ENCODE assay signal across 8 mouse cellular contexts in the genomic region with DNA sequence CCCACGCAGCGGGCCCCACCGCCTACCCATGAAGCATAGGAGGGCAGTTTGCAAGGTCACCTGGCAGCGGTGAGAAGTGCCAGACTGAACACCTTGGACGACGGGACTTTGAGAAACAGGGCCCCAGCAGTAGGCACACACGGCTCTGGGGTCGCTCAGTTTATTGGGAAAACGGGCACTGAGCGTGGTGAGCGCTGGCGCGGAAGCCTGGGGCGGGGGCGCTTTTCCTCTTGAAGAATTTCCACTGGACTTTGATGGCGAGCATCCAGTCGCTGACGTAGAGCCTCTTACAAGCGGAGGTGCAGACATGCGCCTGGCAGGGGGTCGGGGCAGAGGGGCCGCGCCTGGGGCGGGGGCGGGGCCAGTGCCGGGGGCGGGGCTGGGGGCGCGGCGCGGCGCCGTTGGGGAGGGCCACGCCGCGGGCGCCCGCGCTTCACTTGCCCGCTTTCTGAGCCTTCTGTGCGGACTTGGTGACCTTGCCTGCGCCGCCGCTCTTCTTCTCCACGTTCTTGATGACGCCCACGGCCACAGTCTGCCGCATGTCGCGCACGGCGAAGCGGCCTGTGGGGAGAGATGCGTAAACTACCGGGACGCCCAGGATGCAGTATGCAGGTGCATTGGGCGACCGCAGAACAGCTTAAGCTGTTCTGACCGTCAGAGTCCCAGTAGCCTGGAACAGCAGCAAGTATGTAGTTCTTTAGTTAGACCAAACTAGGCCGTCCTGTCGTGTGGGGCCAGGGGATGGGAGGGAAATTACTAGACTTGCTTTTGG. TPM values are rescaled to one million over a fixed set of nuclear protein-coding genes. Genes with fewer than 3 reads are reported as not detected.
DNase-seq lines count a peak whose midpoint lies in the region; ATAC-seq and TF ChIP-seq lines count a peak whose summit lies in the region.

No protein-coding gene starts in this region.

- no peak overlapping the region for H3K27ac ChIP-seq in heart, embryonic 12.5 days (ENCODE audit: poor library complexity, severe bottlenecking)
- no peak overlapping the region for H3K27ac ChIP-seq in kidney, postnatal 0 days
- no peak overlapping the region for H3K27ac ChIP-seq in stomach, embryonic 15.5 days

- H3K4me2 ChIP-seq in heart, embryonic 12.5 days: peak overlapping the region; percentile 77
- H3K4me2 ChIP-seq in kidney, postnatal 0 days (ENCODE audit: low read length): peak overlapping the region; percentile 88
- H3K4me2 ChIP-seq in stomach, embryonic 15.5 days: peak overlapping the region; percentile 74

- H3K4me3 ChIP-seq in heart, embryonic 12.5 days: peak overlapping the region; percentile 42
- peak overlapping the region; percentile 39 for H3K4me3 ChIP-seq in kidney, postnatal 0 days (replicated peaks; ENCODE audit: low read depth, low read length)
- peak overlapping the region; percentile 41 for H3K4me3 ChIP-seq in stomach, embryonic 15.5 days (replicated peaks)

- peak; percentile 75 for ATAC-seq in heart, embryonic 12.5 days (ENCODE audit: insufficient number of reproducible peaks, low FRiP score)
- ATAC-seq in kidney, postnatal 0 days (replicated peaks; ENCODE audit: low FRiP score, low read depth): no peak
- peak; percentile 33; the same call in 1 of the 2 replicates for ATAC-seq in stomach, embryonic 15.5 days (ENCODE audit: insufficient read depth, low FRiP score, low read depth)

- no peak for TF ChIP-seq CTCF in kidney, postnatal 0 days (IDR thresholded peaks at IDR 0.05; ENCODE audit: low read depth)

- H3K27me3 ChIP-seq in heart, embryonic 12.5 days (replicated peaks): peaks cover 78% of the 10 kb centered on the region
- H3K27me3 ChIP-seq in kidney, postnatal 0 days (ENCODE audit: insufficient read depth, low read length): 0 out of 2 replicates have a peak, but pooled peaks cover 15% of the 10 kb centered on the region
- H3K27me3 ChIP-seq in stomach, embryonic 15.5 days (replicated peaks): peaks cover 31% of the 10 kb centered on the region

- H3K9me3 ChIP-seq in heart, embryonic 12.5 days (replicated peaks): no peaks in the 10 kb centered on the region
- H3K9me3 ChIP-seq in kidney, postnatal 0 days (replicated peaks; ENCODE audit: low read length): no peaks in the 10 kb centered on the region
- no peaks in the 10 kb centered on the region for H3K9me3 ChIP-seq in stomach, embryonic 15.5 days

- peak; percentile 77 to 81 for DNase-seq in cerebellum, postnatal 10 days
- no peak for DNase-seq in cerebellum, adult 9-11 months
- DNase-seq in brain, adult 2 months (ENCODE audit: low read depth, low spot score): peak; percentile 67
- DNase-seq in kidney, postnatal 0 days (ENCODE audit: low spot score): peak; percentile 31
- DNase-seq in lung, postnatal 36 days: peak; percentile 19
- no peak for DNase-seq in urinary bladder, postnatal 4 days (ENCODE audit: low spot score in 2 of 2)

- H3K4me1 ChIP-seq in heart, embryonic 12.5 days (replicated peaks): peaks cover 16% of the 10 kb centered on the region
- H3K4me1 ChIP-seq in kidney, postnatal 0 days (replicated peaks; ENCODE audit: insufficient read depth, low read length): 0 out of 2 replicates have a peak, but pooled peaks cover 5% of the 10 kb centered on the region
- no peaks in the 10 kb centered on the region for H3K4me1 ChIP-seq in stomach, embryonic 15.5 days

- H3K9ac ChIP-seq in heart, embryonic 12.5 days: 0 out of 2 replicates have a peak overlapping the region, but pooled peaks have one; percentile 32
- H3K9ac ChIP-seq in kidney, postnatal 0 days (ENCODE audit: low read depth, low read length): 0 out of 2 replicates have a peak overlapping the region, but pooled peaks have one; percentile 13
- H3K9ac ChIP-seq in stomach, embryonic 15.5 days: no peak overlapping the region

- 4% methylated on average over 57 of the region's 61 CpGs for WGBS in heart, embryonic 12.5 days
- under 1% methylated on average over 43 of the region's 61 CpGs for WGBS in kidney, postnatal 0 days
- WGBS in stomach, embryonic 15.5 days: under 1% methylated on average over 58 of the region's 61 CpGs

- H3K36me3 ChIP-seq in heart, embryonic 12.5 days: peaks cover 28% of the 10 kb centered on the region
- no peaks in the 10 kb centered on the region for H3K36me3 ChIP-seq in kidney, postnatal 0 days (ENCODE audit: insufficient read depth, low read length)
- H3K36me3 ChIP-seq in stomach, embryonic 15.5 days: no peaks in the 10 kb centered on the region

RNA-seq across cellular contexts. Expression of gene Eef1a2, which starts 9.1 kb away (rescaled TPM):
- 7.7 and 7.9 TPM in 2 replicates for polyA plus RNA-seq in heart, embryonic 12.5 days (2016; fragmentation: Nextera tagmentation; extraction: Ambion mirVana)
- 0.05 TPM in 1 of 2 replicates, not detected in the other for polyA plus RNA-seq in kidney, postnatal 0 days (2015; fragmentation: Nextera tagmentation; extraction: Ambion mirVana)
- polyA plus RNA-seq in stomach, embryonic 15.5 days (2015; fragmentation: Nextera tagmentation; extraction: Ambion mirVana): 0.18 and 0.36 TPM in 2 replicates

RNA-seq across cellular contexts. Expression of gene Kcnq2, which starts 12.6 kb away (rescaled TPM):
- polyA plus RNA-seq in heart, embryonic 12.5 days (2016; fragmentation: Nextera tagmentation; extraction: Ambion mirVana): 0.11 TPM in 1 of 2 replicates, not detected in the other
- polyA plus RNA-seq in kidney, postnatal 0 days (2015; fragmentation: Nextera tagmentation; extraction: Ambion mirVana): 0.17 TPM in 1 of 2 replicates, not detected in the other
- polyA plus RNA-seq in stomach, embryonic 15.5 days (2015; fragmentation: Nextera tagmentation; extraction: Ambion mirVana): 1.5 TPM in 2 replicates

RNA-seq across cellular contexts. Expression of gene Ppdpf, which starts 39.3 kb away (rescaled TPM):
- polyA plus RNA-seq in heart, embryonic 12.5 days (2016; fragmentation: Nextera tagmentation; extraction: Ambion mirVana): 174 and 175 TPM in 2 replicates
- 262 and 278 TPM in 2 replicates for polyA plus RNA-seq in kidney, postnatal 0 days (2015; fragmentation: Nextera tagmentation; extraction: Ambion mirVana)
- 249 and 269 TPM in 2 replicates for polyA plus RNA-seq in stomach, embryonic 15.5 days (2015; fragmentation: Nextera tagmentation; extraction: Ambion mirVana)

RNA-seq across cellular contexts. Expression of gene Ptk6, which starts 54.9 kb away (rescaled TPM):
- polyA plus RNA-seq in heart, embryonic 12.5 days (2016; fragmentation: Nextera tagmentation; extraction: Ambion mirVana): not detected in 2 replicates
- not detected in 2 replicates for polyA plus RNA-seq in kidney, postnatal 0 days (2015; fragmentation: Nextera tagmentation; extraction: Ambion mirVana)
- 0.12 TPM in 1 of 2 replicates, not detected in the other for polyA plus RNA-seq in stomach, embryonic 15.5 days (2015; fragmentation: Nextera tagmentation; extraction: Ambion mirVana)

Comparison
In these comparisons a context has a peak if more than half of its experiments do, and no peak if none do; other contexts are left out.
1. DNase-seq: peak in cerebellum, postnatal 10 days (2 of 2), brain, adult 2 months (single experiment), kidney, postnatal 0 days (single experiment) and lung, postnatal 36 days (single experiment); none in cerebellum, adult 9-11 months (single experiment) and urinary bladder, postnatal 4 days (0 of 2).
2. Peak in every context shown above with its lines, with median percentiles within 50 percentile points of each other: H3K4me2 ChIP-seq and H3K4me3 ChIP-seq.